11 mouse cellular contexts compared by ENCODE assay signal in the genomic region with DNA sequence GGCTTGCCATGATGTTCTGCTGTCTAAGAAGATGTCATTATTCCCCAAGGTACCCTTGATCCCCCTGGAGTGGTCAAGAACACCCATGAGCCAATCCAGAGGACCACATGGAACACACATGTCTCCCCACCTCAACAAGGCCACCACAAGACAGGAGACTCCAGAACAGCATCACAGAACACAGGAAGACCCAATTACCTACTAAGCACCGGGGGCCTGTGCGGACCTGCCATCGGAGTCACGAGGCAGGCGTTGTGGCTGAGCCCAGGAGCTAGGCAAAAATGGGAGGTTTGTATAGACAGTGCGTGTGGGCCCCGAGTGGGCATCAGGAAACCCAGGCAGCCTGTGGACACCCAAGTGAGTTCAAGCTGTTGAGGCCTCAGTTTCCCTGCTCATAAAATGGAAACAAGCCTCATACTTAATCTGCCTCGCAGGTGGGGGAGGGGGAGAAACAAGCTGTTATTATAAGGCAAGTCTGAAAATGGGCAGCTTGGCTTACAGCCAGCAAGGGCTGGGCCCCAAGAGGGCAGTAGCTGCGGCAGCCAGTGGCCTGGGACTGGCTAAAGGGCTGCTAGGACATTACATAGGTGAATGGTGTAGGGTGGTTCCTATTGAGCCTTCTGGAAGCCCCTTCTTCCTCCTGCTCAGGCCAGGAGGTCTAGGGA. TPM values are rescaled to one million over a fixed set of nuclear protein-coding genes. Genes with fewer than 3 reads are reported as not detected.
DNase-seq lines count a peak whose midpoint lies in the region; ATAC-seq lines count a peak whose summit lies in the region.
"Had no signal": no experiment of that assay in that cellular context is flagged by ENCODE, and none has a peak within 500 bp of the region (broad histone marks: within the 10 kb centered on the region; RNA-seq: fewer than 3 reads in every experiment).

No protein-coding gene starts in this region.

- peak; percentile 46 for DNase-seq in adrenal gland, postnatal 10 days
- no peak for DNase-seq in adrenal gland, postnatal 14 days
- DNase-seq in midbrain, embryonic 11.5 days (ENCODE audit: low spot score, missing footprints) = peak; percentile 47
- no peak for DNase-seq in midbrain, embryonic 10.5 days (ENCODE audit: low spot score)
- DNase-seq in gastrocnemius, postnatal 10 days = no peak
- no peak for DNase-seq in embryonic facial prominence, embryonic 10.5 days (ENCODE audit: low spot score)

- 0 out of 2 replicates have a peak, but pooled peaks cover 2% of the 10 kb centered on the region for H3K4me1 ChIP-seq in midbrain, embryonic 11.5 days (ENCODE audit: control insufficient read depth, insufficient read depth, low read length)
- H3K4me1 ChIP-seq in midbrain, embryonic 10.5 days = peaks cover 15% of the 10 kb centered on the region
- peaks cover 25% of the 10 kb centered on the region for H3K4me1 ChIP-seq in kidney, embryonic 15.5 days
- H3K4me1 ChIP-seq in neural tube, embryonic 13.5 days (replicated peaks) = peaks cover 24% of the 10 kb centered on the region
- H3K4me1 ChIP-seq in embryonic facial prominence, embryonic 10.5 days = peaks cover 24% of the 10 kb centered on the region

- peaks cover 32% of the 10 kb centered on the region for H3K27me3 ChIP-seq in midbrain, embryonic 11.5 days (ENCODE audit: control insufficient read depth, insufficient read depth, low read length)
- peaks cover 54% of the 10 kb centered on the region for H3K27me3 ChIP-seq in midbrain, embryonic 10.5 days (ENCODE audit: low read depth, poor library complexity, severe bottlenecking)
- peaks cover 43% of the 10 kb centered on the region for H3K27me3 ChIP-seq in kidney, embryonic 15.5 days
- H3K27me3 ChIP-seq in neural tube, embryonic 13.5 days = peaks cover 48% of the 10 kb centered on the region
- peaks cover 67% of the 10 kb centered on the region for H3K27me3 ChIP-seq in embryonic facial prominence, embryonic 10.5 days (replicated peaks; ENCODE audit: low read depth, poor library complexity, severe bottlenecking)

- no peak overlapping the region for H3K4me3 ChIP-seq in midbrain, embryonic 11.5 days (ENCODE audit: low read depth, low read length)
- no peak overlapping the region for H3K4me3 ChIP-seq in midbrain, embryonic 10.5 days
- H3K4me3 ChIP-seq in kidney, embryonic 15.5 days (replicated peaks) = no peak overlapping the region
- H3K4me3 ChIP-seq in neural tube, embryonic 13.5 days = peak overlapping the region; percentile 75
- no peak overlapping the region for H3K4me3 ChIP-seq in embryonic facial prominence, embryonic 10.5 days

- no peak overlapping the region for H3K27ac ChIP-seq in midbrain, embryonic 11.5 days (ENCODE audit: low read depth, low read length)
- H3K27ac ChIP-seq in midbrain, embryonic 10.5 days (replicated peaks) = no peak overlapping the region
- no peak overlapping the region for H3K27ac ChIP-seq in kidney, embryonic 15.5 days
- H3K27ac ChIP-seq in neural tube, embryonic 13.5 days (replicated peaks) = 0 out of 2 replicates have a peak overlapping the region, but pooled peaks have one; percentile 71
- no peak overlapping the region for H3K27ac ChIP-seq in embryonic facial prominence, embryonic 10.5 days (replicated peaks)

- no peaks in the 10 kb centered on the region for H3K36me3 ChIP-seq in midbrain, embryonic 11.5 days (ENCODE audit: control insufficient read depth, insufficient read depth, low read length)
- no peaks in the 10 kb centered on the region for H3K36me3 ChIP-seq in midbrain, embryonic 10.5 days
- no peaks in the 10 kb centered on the region for H3K36me3 ChIP-seq in kidney, embryonic 15.5 days
- no peaks in the 10 kb centered on the region for H3K36me3 ChIP-seq in neural tube, embryonic 13.5 days
- H3K36me3 ChIP-seq in embryonic facial prominence, embryonic 10.5 days (replicated peaks) = no peaks in the 10 kb centered on the region

- H3K9ac ChIP-seq in midbrain, embryonic 11.5 days (ENCODE audit: low read length) = no peak overlapping the region
- no peak overlapping the region for H3K9ac ChIP-seq in kidney, embryonic 15.5 days
- H3K9ac ChIP-seq in neural tube, embryonic 13.5 days = no peak overlapping the region

- H3K9me3 ChIP-seq in midbrain, embryonic 11.5 days (ENCODE audit: control insufficient read depth, low read length) = no peaks in the 10 kb centered on the region
- no peaks in the 10 kb centered on the region for H3K9me3 ChIP-seq in midbrain, embryonic 10.5 days (replicated peaks)
- H3K9me3 ChIP-seq in kidney, embryonic 15.5 days (replicated peaks) = no peaks in the 10 kb centered on the region
- no peaks in the 10 kb centered on the region for H3K9me3 ChIP-seq in neural tube, embryonic 13.5 days
- no peaks in the 10 kb centered on the region for H3K9me3 ChIP-seq in embryonic facial prominence, embryonic 10.5 days

- no peak overlapping the region for H3K4me2 ChIP-seq in midbrain, embryonic 11.5 days
- H3K4me2 ChIP-seq in kidney, embryonic 15.5 days = peak overlapping the region; percentile 99; the same call in 1 of the 2 replicates
- H3K4me2 ChIP-seq in neural tube, embryonic 13.5 days = peak overlapping the region; percentile 90

- no peak for ATAC-seq in midbrain, embryonic 11.5 days (ENCODE audit: low FRiP score)
- 0 out of 2 replicates have a peak, but pooled peaks have one; percentile 40 for ATAC-seq in kidney, embryonic 15.5 days (replicated peaks; ENCODE audit: low FRiP score)
- ATAC-seq in neural tube, embryonic 13.5 days (ENCODE audit: low read depth) = no peak

- 84% methylated on average over 9 of the region's 9 CpGs for WGBS in midbrain, embryonic 11.5 days
- WGBS in midbrain, embryonic 10.5 days = 85% methylated on average over 9 of the region's 9 CpGs
- 78% methylated on average over 9 of the region's 9 CpGs for WGBS in kidney, embryonic 15.5 days
- WGBS in neural tube, embryonic 13.5 days = 82% methylated on average over 9 of the region's 9 CpGs
- 82% methylated on average over 9 of the region's 9 CpGs for WGBS in embryonic facial prominence, embryonic 10.5 days

RNA-seq across cellular contexts. Expression of a gene that starts 2.0 kb away (rescaled TPM):
- 1 to 10 TPM; 5.9 to 7.5 TPM for total RNA-seq in adrenal gland, postnatal 10 days (2021)
- 4.5 and 6.8 TPM in 2 replicates for total RNA-seq in adrenal gland, postnatal 14 days (2021)
- polyA plus RNA-seq in midbrain, embryonic 11.5 days (2014; fragmentation: Nextera tagmentation; extraction: Ambion mirVana) = 2.4 TPM in 2 replicates
- 0.37 and 0.53 TPM in 2 replicates for polyA plus RNA-seq in midbrain, embryonic 10.5 days (2016; fragmentation: Nextera tagmentation; extraction: Ambion mirVana)
- polyA plus RNA-seq in kidney, embryonic 15.5 days (2015; fragmentation: Nextera tagmentation; extraction: Ambion mirVana) = 2.1 and 2.2 TPM in 2 replicates
- polyA plus RNA-seq in neural tube, embryonic 13.5 days (2015; fragmentation: Nextera tagmentation; extraction: Ambion mirVana) = 51.5 and 66.3 TPM in 2 replicates
- total RNA-seq in gastrocnemius, postnatal 10 days (2021) = 1 to 10 TPM; 2.2 to 2.6 TPM
- 0.51 and 0.54 TPM in 2 replicates for polyA plus RNA-seq in embryonic facial prominence, embryonic 10.5 days (2016; fragmentation: Nextera tagmentation; extraction: Ambion mirVana)

RNA-seq across cellular contexts. Expression of a gene that starts 27.8 kb away (rescaled TPM):
- total RNA-seq in adrenal gland, postnatal 10 days (2021) = 10 to 100 TPM; 81.5 to 84.7 TPM
- total RNA-seq in adrenal gland, postnatal 14 days (2021) = 68.3 and 74.0 TPM in 2 replicates
- 124 and 133 TPM in 2 replicates for polyA plus RNA-seq in midbrain, embryonic 11.5 days (2014; fragmentation: Nextera tagmentation; extraction: Ambion mirVana)
- 123 and 134 TPM in 2 replicates for polyA plus RNA-seq in midbrain, embryonic 10.5 days (2016; fragmentation: Nextera tagmentation; extraction: Ambion mirVana)
- 96.2 and 102 TPM in 2 replicates for polyA plus RNA-seq in kidney, embryonic 15.5 days (2015; fragmentation: Nextera tagmentation; extraction: Ambion mirVana)
- 113 and 120 TPM in 2 replicates for polyA plus RNA-seq in neural tube, embryonic 13.5 days (2015; fragmentation: Nextera tagmentation; extraction: Ambion mirVana)
- total RNA-seq in gastrocnemius, postnatal 10 days (2021) = 10 to 100 TPM; 72.0 to 76.4 TPM
- 116 and 122 TPM in 2 replicates for polyA plus RNA-seq in embryonic facial prominence, embryonic 10.5 days (2016; fragmentation: Nextera tagmentation; extraction: Ambion mirVana)

RNA-seq across cellular contexts. Expression of a gene that starts 29.0 kb away (rescaled TPM):
- total RNA-seq in adrenal gland, postnatal 10 days (2021) = not detected
- not detected in 2 replicates for total RNA-seq in adrenal gland, postnatal 14 days (2021)
- not detected in 2 replicates for polyA plus RNA-seq in midbrain, embryonic 11.5 days (2014; fragmentation: Nextera tagmentation; extraction: Ambion mirVana)
- polyA plus RNA-seq in midbrain, embryonic 10.5 days (2016; fragmentation: Nextera tagmentation; extraction: Ambion mirVana) = not detected in 2 replicates
- polyA plus RNA-seq in kidney, embryonic 15.5 days (2015; fragmentation: Nextera tagmentation; extraction: Ambion mirVana) = 0.16 and 0.60 TPM in 2 replicates
- polyA plus RNA-seq in neural tube, embryonic 13.5 days (2015; fragmentation: Nextera tagmentation; extraction: Ambion mirVana) = not detected in 2 replicates
- total RNA-seq in gastrocnemius, postnatal 10 days (2021) = not detected
- polyA plus RNA-seq in embryonic facial prominence, embryonic 10.5 days (2016; fragmentation: Nextera tagmentation; extraction: Ambion mirVana) = not detected in 2 replicates
- total RNA-seq: adrenal gland, adult 18-20 months had no signal
- polyA plus RNA-seq: frontal cortex, adult 2 months; limb, embryonic 11.5 days had no signal

RNA-seq across cellular contexts. Expression of a gene that starts 54.1 kb away (rescaled TPM):
- total RNA-seq in adrenal gland, postnatal 10 days (2021) = 10 to 100 TPM; 12.0 to 13.2 TPM
- 12.1 and 14.8 TPM in 2 replicates for total RNA-seq in adrenal gland, postnatal 14 days (2021)
- polyA plus RNA-seq in midbrain, embryonic 11.5 days (2014; fragmentation: Nextera tagmentation; extraction: Ambion mirVana) = 1.5 and 2.7 TPM in 2 replicates
- polyA plus RNA-seq in midbrain, embryonic 10.5 days (2016; fragmentation: Nextera tagmentation; extraction: Ambion mirVana) = 1.7 and 2.0 TPM in 2 replicates
- 4.1 and 5.4 TPM in 2 replicates for polyA plus RNA-seq in kidney, embryonic 15.5 days (2015; fragmentation: Nextera tagmentation; extraction: Ambion mirVana)
- 1.8 and 1.9 TPM in 2 replicates for polyA plus RNA-seq in neural tube, embryonic 13.5 days (2015; fragmentation: Nextera tagmentation; extraction: Ambion mirVana)
- 10 to 100 TPM; 13.0 to 19.0 TPM for total RNA-seq in gastrocnemius, postnatal 10 days (2021)
- polyA plus RNA-seq in embryonic facial prominence, embryonic 10.5 days (2016; fragmentation: Nextera tagmentation; extraction: Ambion mirVana) = 1.7 and 2.5 TPM in 2 replicates

Comparison
In these comparisons a context has a peak if more than half of its experiments do, and no peak if none do; other contexts are left out.
1. DNase-seq: peak in adrenal gland, postnatal 10 days (single experiment) and midbrain, embryonic 11.5 days (single experiment); none in adrenal gland, postnatal 14 days (single experiment), midbrain, embryonic 10.5 days (single experiment), gastrocnemius, postnatal 10 days (single experiment) and embryonic facial prominence, embryonic 10.5 days (single experiment).
2. RNA of a gene that starts 2.0 kb away (polyA plus RNA-seq): 51.5 to 66.3 TPM in neural tube, embryonic 13.5 days; 2.4 TPM in midbrain, embryonic 11.5 days, 2.1 to 2.2 TPM in kidney, embryonic 15.5 days, 0.51 to 0.54 TPM in embryonic facial prominence, embryonic 10.5 days and 0.37 to 0.53 TPM in midbrain, embryonic 10.5 days; every median in the first group is over 10 times any median in the second.